Mouse (Mus musculus) adipocyte (in vitro differentiated cells): ENCODE measurements around the gene Gm28490.
"Not testable (repeated sequence)": the region's sequence is repeated elsewhere in the genome, so short reads cannot be mapped to it uniquely, and the experiment has no call there.

Experiments
- DNase-seq: peaks from one replicate; pipeline ENCODE4 v3.0.0-alpha.2; 2016; ENCODE audit warnings: low spot score

Gene Gm28490

DNA sequence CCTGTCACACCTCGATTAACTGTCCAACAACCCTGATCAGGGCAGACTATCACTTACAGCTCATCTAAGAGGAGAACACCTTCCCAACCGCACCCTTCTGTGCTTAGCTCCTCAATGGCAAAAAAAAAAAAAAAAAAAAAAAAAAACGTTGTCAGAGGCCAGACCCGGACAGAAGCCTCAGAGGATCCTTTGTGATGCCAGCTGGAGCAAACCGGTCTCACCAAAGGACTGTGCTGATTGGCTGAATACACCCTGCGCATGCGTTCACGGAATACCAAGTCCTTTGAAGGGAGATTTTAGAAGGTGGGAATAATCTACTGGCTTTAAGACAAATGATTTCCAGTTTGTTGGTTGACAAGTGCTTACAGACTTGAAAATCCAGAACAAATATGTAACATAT lies at the start of gene Gm28490:
TSS of gene Gm28490 (minus strand) at position 101 of the 400 bp plus-strand sequence.
- not testable (repeated sequence) for DNase-seq
